Mouse (Mus musculus): ENCODE results near the gene Rrp36.

DNA sequence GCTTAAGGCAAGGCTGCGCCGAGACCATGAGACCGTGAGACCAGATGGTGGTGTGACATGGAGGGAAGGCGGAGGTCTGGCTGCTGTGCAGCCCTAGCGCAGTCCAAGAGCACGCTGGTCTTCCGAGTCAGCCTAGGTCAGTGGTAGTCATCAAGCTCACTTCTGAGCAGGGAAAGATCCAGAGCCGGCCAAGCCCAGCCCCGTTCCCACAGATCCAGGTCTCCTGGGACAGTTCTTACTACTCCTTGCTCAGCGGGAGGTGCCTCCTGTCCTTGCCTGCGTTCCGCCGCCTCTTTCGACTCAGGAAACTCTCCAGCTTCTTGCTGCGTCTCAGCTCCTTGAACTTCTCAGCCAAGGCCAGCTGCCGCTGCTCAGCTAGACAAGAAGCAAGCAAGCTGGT, 6.4 kb downstream of the Rrp36 start:
- TF ChIP-seq CTCF (IDR thresholded peaks at IDR 0.05; ENCODE audit: borderline replicate concordance, extremely low read depth, insufficient read depth, insufficient read length) = no peak
- TF ChIP-seq POLR2A (IDR thresholded peaks at IDR 0.05; ENCODE audit: borderline replicate concordance, extremely low read depth, insufficient read depth, insufficient read length, poor library complexity, severe bottlenecking) = no peak

All from brain, embryonic 14.5 days (tissue).